Mouse (Mus musculus): Measurements from ENCODE around the gene Thra. TPM values are rescaled to one million over a fixed set of nuclear protein-coding genes. Genes with fewer than 3 reads are reported as not detected.
A peak's percentile ranks its signal among the peaks of the same experiment; 100 is the strongest.
"Not testable (repeated sequence)": the region's sequence is repeated elsewhere in the genome, so short reads cannot be mapped to it uniquely, and the experiment has no call there.

The Thra gene
- total RNA-seq, 2 experiments from 2014 or later = 172 to 190 TPM

DNA sequence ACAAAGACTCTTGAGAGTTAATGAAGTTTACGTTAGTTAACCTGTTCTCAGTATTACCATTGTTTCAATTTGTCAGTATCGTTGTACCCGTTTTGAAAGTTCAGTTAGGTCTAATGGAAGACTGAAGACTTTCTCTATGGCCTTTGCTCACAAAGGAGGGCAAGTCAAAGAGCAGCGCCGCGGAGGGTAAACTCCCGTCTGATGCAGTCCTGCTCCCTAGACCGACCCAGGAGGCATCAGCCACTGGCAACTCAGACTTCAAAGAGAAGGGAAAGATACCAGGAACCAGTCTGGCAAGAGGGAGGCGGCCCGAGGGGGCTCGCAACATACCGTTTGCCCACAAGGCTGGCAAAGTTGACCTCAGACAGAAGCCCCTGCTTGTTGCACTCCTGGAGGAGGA lies 26.7 kb upstream of the Thra start:
- no peak for DNase-seq

GRCm38 (mm10) chr11:98715946-98716345 lies 24.5 kb upstream of the Thra start:
- no peak for DNase-seq
- intact Hi-C loops (cut with DNase I) = no loop called here

More for the DNA sequence above, 26.7 kb upstream of the Thra start:
- intact Hi-C loops (cut with DNase I) = loop anchor here (5.0 kb wide), 1 partner anchor 39 kb away; no protein-coding TSS in a partner anchor

DNA sequence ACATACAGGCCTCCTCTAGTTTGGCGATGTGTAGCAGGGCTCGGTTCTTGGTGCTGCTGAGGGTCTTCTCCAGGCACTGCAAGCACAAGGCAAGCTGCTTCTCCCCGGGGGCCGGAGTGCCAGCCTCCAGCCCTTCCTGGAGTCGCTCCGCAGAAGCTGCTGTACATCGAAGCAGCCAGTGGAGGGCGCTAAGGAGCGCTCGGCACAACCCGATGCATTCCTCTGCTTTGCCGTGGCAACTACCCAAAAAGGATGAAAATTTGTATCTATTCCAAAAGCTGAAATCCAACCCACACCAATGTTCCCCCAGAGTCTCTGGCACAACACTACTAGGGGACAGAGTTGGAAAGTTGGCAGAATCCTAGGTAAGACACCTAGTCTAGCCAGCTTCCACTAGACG lies 22.5 kb upstream of the Thra start:
- intact Hi-C loops (cut with DNase I) = no loop called here
- peak; percentile 77 to 91 for DNase-seq

GRCm38 (mm10) chr11:98720756-98721155 lies 19.7 kb upstream of the Thra start:
- intact Hi-C loops (cut with DNase I) = no loop called here

DNA sequence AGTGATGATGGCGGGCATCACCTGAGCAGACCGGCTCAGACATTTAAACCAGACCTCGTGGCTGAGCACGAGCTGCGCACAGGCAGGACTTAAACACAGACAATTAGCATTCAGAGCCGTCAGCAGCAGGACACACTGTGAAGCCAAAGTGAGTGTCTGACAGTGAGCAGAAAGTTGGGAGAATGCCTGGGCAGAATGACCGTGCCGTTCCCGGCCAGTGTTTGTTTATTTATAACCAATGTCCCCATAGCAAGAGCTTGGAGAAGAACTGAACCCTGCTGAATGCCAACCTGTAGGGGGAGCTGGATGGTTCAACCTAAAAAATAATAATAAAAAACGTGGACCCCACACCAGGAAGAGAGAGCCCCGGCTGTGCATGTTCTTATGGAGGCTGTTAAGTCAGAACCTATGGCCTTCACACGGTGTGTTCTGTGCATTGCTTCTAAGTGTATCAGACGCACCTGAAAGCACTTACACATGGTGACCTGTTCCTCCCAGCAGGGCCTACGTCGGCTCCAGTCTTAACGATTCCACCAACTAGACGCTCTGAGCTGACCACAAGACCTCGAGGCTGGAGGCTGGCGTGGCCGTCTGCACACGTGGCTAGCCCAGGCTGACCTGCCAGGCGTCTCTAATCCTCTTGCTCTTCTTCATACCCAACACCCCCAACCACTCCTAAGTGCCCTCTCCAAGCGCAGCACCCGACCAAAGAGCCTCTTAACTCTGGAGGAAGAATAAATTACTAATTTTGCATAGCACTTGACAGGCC lies 18.8 kb upstream of the Thra start:
- intact Hi-C loops (cut with DNase I) = loop anchor here (2.0 kb wide), 1 partner anchor 15 kb away; no protein-coding TSS in a partner anchor
- DNase-seq = peak; percentile 91 to 93

More at GRCm38 (mm10) chr11:98720756-98721155, 19.7 kb upstream of the Thra start:
- DNase-seq = no peak

DNA sequence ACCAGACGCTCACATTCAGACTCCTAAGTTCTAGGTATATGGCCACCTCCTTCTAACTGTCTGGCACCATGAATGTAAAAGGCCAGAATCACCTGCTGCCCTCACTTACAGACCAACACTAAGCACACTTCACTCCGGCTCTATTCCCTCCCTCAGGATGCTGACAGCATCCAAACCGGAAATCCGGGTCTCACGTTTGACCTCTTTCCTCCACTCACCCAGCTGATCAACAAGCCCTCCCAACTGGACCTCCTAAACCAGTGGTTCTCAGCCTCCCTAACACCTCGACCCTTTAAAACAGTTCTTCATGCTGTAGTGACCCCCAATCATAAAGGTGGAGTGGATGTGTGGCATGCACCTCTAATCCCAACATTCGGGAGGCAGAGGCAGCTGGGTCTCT lies 17.3 kb upstream of the Thra start:
- intact Hi-C loops (cut with DNase I) = loop anchor here (2.0 kb wide), 1 partner anchor 14 kb away; no protein-coding TSS in a partner anchor
- DNase-seq = no peak

GRCm38 (mm10) chr11:98725926-98726506 lies 14.4 kb upstream of the Thra start:
- intact Hi-C loops (cut with DNase I) = no loop called here
- no peak for DNase-seq

- peak; percentile 92 to 93 for DNase-seq
- intact Hi-C loops (cut with DNase I) = no loop called here
Observed at GRCm38 (mm10) chr11:98729119-98729588, 11.3 kb upstream of the Thra start, which contains the start of gene Med24. Gene Med24 (minus strand): TSS chr11:98729435.

GRCm38 (mm10) chr11:98730727-98731126 lies 9.7 kb upstream of the Thra start:
- no peak for DNase-seq
- intact Hi-C loops (cut with DNase I) = no loop called here

GRCm38 (mm10) chr11:98731134-98731533 lies 9.3 kb upstream of the Thra start:
- intact Hi-C loops (cut with DNase I) = no loop called here
- peak in 1 of 2 experiments; percentile 37 for DNase-seq

- DNase-seq = no peak
- intact Hi-C loops (cut with DNase I) = no loop called here
Observed at GRCm38 (mm10) chr11:98734020-98734419, 6.4 kb upstream of the Thra start.

GRCm38 (mm10) chr11:98735111-98735510 lies 5.3 kb upstream of the Thra start:
- DNase-seq = no peak
- intact Hi-C loops (cut with DNase I) = no loop called here

DNA sequence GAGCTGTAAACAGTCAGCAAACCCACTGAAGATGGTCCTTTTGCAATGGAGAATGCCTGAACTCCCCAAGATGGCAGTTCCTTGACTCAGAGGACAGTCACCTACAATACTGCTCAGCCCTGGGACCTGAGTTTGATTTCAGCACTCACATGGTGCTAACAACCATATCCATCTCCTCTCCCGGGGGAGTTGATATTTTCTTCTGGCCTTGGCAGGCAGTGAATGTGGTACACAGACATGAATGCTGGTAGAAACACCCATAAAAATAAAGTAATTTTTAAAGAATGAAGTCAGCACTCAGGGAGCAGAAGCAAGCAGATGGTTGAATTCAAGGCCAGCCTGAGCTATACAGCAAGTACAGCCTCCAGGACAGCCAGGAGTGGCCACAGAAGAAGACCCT lies 4.3 kb upstream of the Thra start:
- intact Hi-C loops (cut with DNase I) = loop anchor here (2.0 kb wide), 1 partner anchor 13 kb away; no protein-coding TSS in a partner anchor
- no peak for DNase-seq

- DNase-seq = not testable (repeated sequence)
- intact Hi-C loops (cut with DNase I) = loop anchor here (2.0 kb wide), 1 partner anchor 14 kb away; no protein-coding TSS in a partner anchor
Observed at GRCm38 (mm10) chr11:98737220-98737619, 3.2 kb upstream of the Thra start.

GRCm38 (mm10) chr11:98738428-98738911 lies 2.0 kb upstream of the Thra start:
- DNase-seq = no peak
- intact Hi-C loops (cut with DNase I) = no loop called here

DNA sequence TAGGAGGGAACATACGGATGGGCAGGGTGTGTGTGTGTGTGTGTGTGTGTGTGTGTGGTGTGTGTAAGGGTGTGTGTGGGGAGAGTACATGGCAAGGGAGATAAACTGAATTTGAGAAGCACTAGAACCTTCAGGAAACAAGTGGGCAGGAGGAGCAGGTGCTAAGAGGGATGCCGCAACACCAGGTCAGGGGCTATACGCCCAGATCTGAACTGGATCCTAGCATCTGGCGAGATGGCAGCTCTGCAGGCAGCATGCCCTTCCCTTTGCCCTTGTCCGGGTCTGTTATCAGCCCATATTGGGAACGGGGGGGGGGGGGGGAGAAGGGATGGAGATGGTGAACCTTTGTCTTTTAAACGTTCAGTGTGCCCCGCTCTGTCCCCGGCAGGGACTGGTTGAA lies 1.5 kb upstream of the Thra start:
- intact Hi-C loops (cut with DNase I) = no loop called here

DNA sequence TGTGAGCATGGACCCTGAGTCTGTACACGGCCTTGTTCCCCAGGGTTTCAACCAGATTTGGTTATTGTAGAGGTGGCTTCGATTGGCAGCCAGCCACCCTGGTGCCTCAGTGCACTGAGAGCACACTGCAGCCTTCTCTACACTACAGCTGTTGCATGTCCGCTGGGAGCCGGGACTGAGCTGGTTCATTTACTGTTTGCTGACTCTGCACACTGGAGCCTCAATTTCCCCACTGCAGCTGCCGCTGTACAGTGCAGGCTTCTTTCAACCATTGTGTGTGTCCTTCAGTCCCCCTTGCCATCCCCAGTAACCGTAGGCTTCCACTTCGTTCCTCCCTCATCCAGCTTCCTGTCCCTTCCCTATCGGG lies 429 bp upstream of the Thra start:
- DNase-seq = peak in 1 of 2 experiments; percentile 40
- intact Hi-C loops (cut with DNase I) = no loop called here

More for the DNA sequence above, 1.5 kb upstream of the Thra start:
- no peak for DNase-seq

DNA sequence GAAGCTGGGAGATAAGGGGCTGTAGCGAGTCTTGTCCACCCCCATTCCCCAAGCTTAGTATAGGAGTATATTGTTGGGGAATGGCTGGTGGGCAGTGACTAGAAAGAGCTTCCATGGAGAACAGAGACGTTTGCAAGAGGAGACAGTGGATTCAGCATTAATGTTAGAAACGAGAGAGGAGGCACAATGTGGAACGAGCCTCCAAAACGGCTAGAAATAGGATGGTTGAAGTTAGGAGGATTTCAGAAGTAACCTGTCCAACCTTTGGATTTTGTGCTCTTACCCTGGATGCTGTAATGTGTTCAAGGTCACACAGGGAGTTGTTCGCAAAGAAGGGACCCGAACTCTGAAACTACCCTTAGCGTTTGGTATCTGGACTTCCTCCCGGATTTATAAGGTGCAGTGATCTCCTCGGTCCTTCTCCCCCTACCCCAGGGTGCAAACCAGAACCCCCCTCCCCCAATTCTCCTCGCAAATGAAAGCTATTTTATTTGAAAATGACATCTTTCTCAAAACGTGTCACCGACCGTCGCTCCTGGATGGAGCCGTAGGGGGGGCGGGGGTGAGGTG lies 698 bp downstream of the Thra start:
- intact Hi-C loops (cut with DNase I) = loop anchor here (1.0 kb wide), 1 partner anchor 45 kb away; no protein-coding TSS in a partner anchor

GRCm38 (mm10) chr11:98741622-98742396 lies 1.4 kb downstream of the Thra start:
- intact Hi-C loops (cut with DNase I) = loop anchor here (1.0 kb wide), 1 partner anchor 44 kb away; no protein-coding TSS in a partner anchor
- DNase-seq = peak; percentile 83 to 88

More for the DNA sequence above, 698 bp downstream of the Thra start:
- no peak for DNase-seq
